Mouse (Mus musculus): ENCODE data around the gene Poll. TPM values are rescaled to one million over a fixed set of nuclear protein-coding genes. Genes with fewer than 3 reads are reported as not detected.
"Not testable (repeated sequence)": the region's sequence is repeated elsewhere in the genome, so short reads cannot be mapped to it uniquely, and the experiment has no call there.

The Poll gene
- polyA plus RNA-seq, 1 experiment from 2014 or later: 13.4 TPM

DNA sequence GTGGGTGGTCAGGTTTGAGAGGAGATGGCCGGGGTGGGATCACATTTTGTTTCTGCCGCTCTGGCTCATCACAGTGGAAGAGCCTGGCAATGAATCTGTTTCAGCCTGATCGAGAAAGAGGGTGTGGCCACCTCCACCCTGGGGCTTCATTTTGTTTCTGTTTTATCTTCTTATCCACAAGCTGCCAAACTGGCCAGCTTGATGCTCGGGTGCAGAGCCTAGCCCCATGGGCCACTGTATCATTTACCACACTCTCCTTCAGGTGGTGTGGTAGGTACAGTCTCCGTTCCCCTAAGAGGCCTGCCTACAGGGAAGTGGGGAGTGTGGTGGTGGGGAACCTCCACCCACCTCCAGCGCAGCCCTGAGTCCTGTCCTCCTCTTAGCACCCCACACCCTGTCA lies 12.7 kb upstream of the Poll start:
- H3K9ac ChIP-seq (ENCODE audit: low read length): no peak overlapping the region
- no peak overlapping the region for H3K27ac ChIP-seq (ENCODE audit: low read length)
- H3K27me3 ChIP-seq (ENCODE audit: control insufficient read depth, insufficient read depth, low read length): no peaks in the 10 kb centered on the region
- peaks cover 2% of the 10 kb centered on the region; the same call in 1 of the 2 replicates for H3K36me3 ChIP-seq (ENCODE audit: control insufficient read depth, insufficient read depth)
- WGBS: 77% methylated on average over 6 of the region's 6 CpGs
- no peaks in the 10 kb centered on the region for H3K9me3 ChIP-seq (replicated peaks; ENCODE audit: control insufficient read depth, low read length)
- H3K4me2 ChIP-seq (ENCODE audit: low read depth, low read length): no peak overlapping the region
- H3K4me1 ChIP-seq (ENCODE audit: control insufficient read depth, insufficient read depth, low read length): peaks cover 27% of the 10 kb centered on the region
- no peak for ATAC-seq (replicated peaks; ENCODE audit: extremely low read depth, insufficient read depth, low FRiP score)
- no peak overlapping the region for H3K4me3 ChIP-seq (ENCODE audit: low read length)

- no peak for ATAC-seq (replicated peaks; ENCODE audit: extremely low read depth, insufficient read depth, low FRiP score)
- no peak overlapping the region for H3K9ac ChIP-seq (ENCODE audit: low read length)
- H3K9me3 ChIP-seq (replicated peaks; ENCODE audit: control insufficient read depth, low read length): no peaks in the 10 kb centered on the region
- WGBS: 49% methylated on average over 14 of the region's 14 CpGs
- H3K4me2 ChIP-seq (ENCODE audit: low read depth, low read length): no peak overlapping the region
- no peaks in the 10 kb centered on the region for H3K36me3 ChIP-seq (ENCODE audit: control insufficient read depth, insufficient read depth)
- H3K27ac ChIP-seq (ENCODE audit: low read length): no peak overlapping the region
- no peak overlapping the region for H3K4me3 ChIP-seq (ENCODE audit: low read length)
- no peaks in the 10 kb centered on the region for H3K4me1 ChIP-seq (ENCODE audit: control insufficient read depth, insufficient read depth, low read length)
- no peaks in the 10 kb centered on the region for H3K27me3 ChIP-seq (ENCODE audit: control insufficient read depth, insufficient read depth, low read length)
These were observed 7.0 kb upstream of the Poll start for GRCm38 (mm10) chr19:45567367-45567766.

GRCm38 (mm10) chr19:45565925-45566715 lies 5.8 kb upstream of the Poll start:
- ATAC-seq (replicated peaks; ENCODE audit: extremely low read depth, insufficient read depth, low FRiP score): no peak

DNA sequence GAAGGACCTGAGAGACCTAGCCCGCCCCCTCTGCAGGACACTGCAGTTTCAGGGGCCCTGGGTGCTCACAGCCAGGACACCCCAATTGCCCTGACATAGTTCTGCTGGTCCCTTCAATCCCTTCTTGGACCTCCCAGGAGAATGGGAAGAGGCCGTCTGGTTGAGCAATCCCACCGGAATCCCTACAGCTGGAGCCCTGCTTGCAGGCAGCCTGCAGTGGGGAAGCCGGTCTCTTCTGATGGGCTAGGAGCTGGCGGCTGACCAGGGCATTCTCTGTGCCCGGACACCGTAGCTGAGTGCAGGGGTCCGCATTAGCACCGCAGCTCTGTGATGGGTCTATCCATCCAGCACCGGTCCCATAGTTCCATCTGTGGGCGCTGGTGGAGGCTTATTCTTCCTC lies 6.2 kb downstream of the Poll start:
- H3K4me2 ChIP-seq (ENCODE audit: low read depth, low read length): no peak overlapping the region
- no peaks in the 10 kb centered on the region for H3K27me3 ChIP-seq (ENCODE audit: control insufficient read depth, insufficient read depth, low read length)
- H3K4me1 ChIP-seq (ENCODE audit: control insufficient read depth, insufficient read depth, low read length): peaks cover 3% of the 10 kb centered on the region; the same call in 1 of the 2 replicates
- H3K36me3 ChIP-seq (ENCODE audit: control insufficient read depth, insufficient read depth): peaks cover 28% of the 10 kb centered on the region
- no peak overlapping the region for H3K4me3 ChIP-seq (ENCODE audit: low read length)
- H3K9me3 ChIP-seq (replicated peaks; ENCODE audit: control insufficient read depth, low read length): no peaks in the 10 kb centered on the region
- H3K9ac ChIP-seq (ENCODE audit: low read length): no peak overlapping the region
- no peak for ATAC-seq (replicated peaks; ENCODE audit: extremely low read depth, insufficient read depth, low FRiP score)
- WGBS: 92% methylated on average over 11 of the region's 11 CpGs
- H3K27ac ChIP-seq (ENCODE audit: low read length): no peak overlapping the region

More at GRCm38 (mm10) chr19:45565925-45566715, 5.8 kb upstream of the Poll start:
- no peaks in the 10 kb centered on the region for H3K27me3 ChIP-seq (ENCODE audit: control insufficient read depth, insufficient read depth, low read length)
- H3K9me3 ChIP-seq (replicated peaks; ENCODE audit: control insufficient read depth, low read length): no peaks in the 10 kb centered on the region
- H3K4me1 ChIP-seq (ENCODE audit: control insufficient read depth, insufficient read depth, low read length): 0 out of 2 replicates have a peak, but pooled peaks cover 3% of the 10 kb centered on the region
- no peak overlapping the region for H3K4me3 ChIP-seq (ENCODE audit: low read length)
- no peak overlapping the region for H3K27ac ChIP-seq (ENCODE audit: low read length)
- H3K4me2 ChIP-seq (ENCODE audit: low read depth, low read length): no peak overlapping the region
- no peaks in the 10 kb centered on the region for H3K36me3 ChIP-seq (ENCODE audit: control insufficient read depth, insufficient read depth)
- 59% methylated on average over 15 of the region's 15 CpGs for WGBS
- H3K9ac ChIP-seq (ENCODE audit: low read length): no peak overlapping the region

DNA sequence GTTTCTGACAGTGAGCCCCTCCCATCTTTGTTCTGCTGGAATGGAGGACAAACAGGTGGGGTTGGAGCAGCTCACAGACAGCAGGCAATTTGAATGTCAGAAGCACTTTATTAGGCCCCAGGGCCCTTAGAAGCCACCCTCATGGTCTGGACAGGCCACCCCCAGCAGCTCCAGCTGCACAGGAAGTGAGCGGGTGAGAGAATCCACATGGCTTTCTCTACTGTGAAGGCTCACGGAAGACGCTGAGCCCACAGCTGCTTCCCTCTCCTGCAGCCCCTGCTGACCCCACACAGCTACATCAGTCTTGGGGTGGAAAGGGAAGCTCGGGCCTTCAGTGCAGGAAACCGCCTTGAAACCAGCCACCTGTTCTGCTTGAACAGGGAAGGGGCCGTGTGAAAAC lies 8.1 kb downstream of the Poll start:
- Histone ChIP-seq H3K4me3 (ENCODE audit: low read length) (no peak overlapping the region), H3K4me2 (ENCODE audit: low read depth, low read length) (no peak overlapping the region), H3K9ac (ENCODE audit: low read length) (no peak overlapping the region), H3K27me3 (ENCODE audit: control insufficient read depth, insufficient read depth, low read length) (no peaks in the 10 kb centered on the region), H3K9me3 (replicated peaks; ENCODE audit: control insufficient read depth, low read length) (no peaks in the 10 kb centered on the region), H3K27ac (ENCODE audit: low read length) (peak overlapping the region; percentile 49), H3K36me3 (ENCODE audit: control insufficient read depth, insufficient read depth) (peaks cover 24% of the 10 kb centered on the region), H3K4me1 (ENCODE audit: control insufficient read depth, insufficient read depth, low read length) (peaks cover 3% of the 10 kb centered on the region; the same call in 1 of the 2 replicates)
- no peak for ATAC-seq (replicated peaks; ENCODE audit: extremely low read depth, insufficient read depth, low FRiP score)
- 55% methylated on average over 6 of the region's 6 CpGs for WGBS

- no peak for ATAC-seq (replicated peaks; ENCODE audit: extremely low read depth, insufficient read depth, low FRiP score)
- no peak overlapping the region for H3K4me2 ChIP-seq (ENCODE audit: low read depth, low read length)
- H3K36me3 ChIP-seq (ENCODE audit: control insufficient read depth, insufficient read depth): peaks cover 15% of the 10 kb centered on the region
- H3K27me3 ChIP-seq (ENCODE audit: control insufficient read depth, insufficient read depth, low read length): peaks cover 11% of the 10 kb centered on the region
- H3K9ac ChIP-seq (ENCODE audit: low read length): no peak overlapping the region
- H3K4me3 ChIP-seq (ENCODE audit: low read length): no peak overlapping the region
- no peak overlapping the region for H3K27ac ChIP-seq (ENCODE audit: low read length)
- WGBS: 66% methylated on average over 4 of the region's 4 CpGs
- H3K4me1 ChIP-seq (ENCODE audit: control insufficient read depth, insufficient read depth, low read length): peaks cover 3% of the 10 kb centered on the region; the same call in 1 of the 2 replicates
- H3K9me3 ChIP-seq (replicated peaks; ENCODE audit: control insufficient read depth, low read length): no peaks in the 10 kb centered on the region
These were observed 10.4 kb downstream of the Poll start for GRCm38 (mm10) chr19:45549948-45550347.

DNA sequence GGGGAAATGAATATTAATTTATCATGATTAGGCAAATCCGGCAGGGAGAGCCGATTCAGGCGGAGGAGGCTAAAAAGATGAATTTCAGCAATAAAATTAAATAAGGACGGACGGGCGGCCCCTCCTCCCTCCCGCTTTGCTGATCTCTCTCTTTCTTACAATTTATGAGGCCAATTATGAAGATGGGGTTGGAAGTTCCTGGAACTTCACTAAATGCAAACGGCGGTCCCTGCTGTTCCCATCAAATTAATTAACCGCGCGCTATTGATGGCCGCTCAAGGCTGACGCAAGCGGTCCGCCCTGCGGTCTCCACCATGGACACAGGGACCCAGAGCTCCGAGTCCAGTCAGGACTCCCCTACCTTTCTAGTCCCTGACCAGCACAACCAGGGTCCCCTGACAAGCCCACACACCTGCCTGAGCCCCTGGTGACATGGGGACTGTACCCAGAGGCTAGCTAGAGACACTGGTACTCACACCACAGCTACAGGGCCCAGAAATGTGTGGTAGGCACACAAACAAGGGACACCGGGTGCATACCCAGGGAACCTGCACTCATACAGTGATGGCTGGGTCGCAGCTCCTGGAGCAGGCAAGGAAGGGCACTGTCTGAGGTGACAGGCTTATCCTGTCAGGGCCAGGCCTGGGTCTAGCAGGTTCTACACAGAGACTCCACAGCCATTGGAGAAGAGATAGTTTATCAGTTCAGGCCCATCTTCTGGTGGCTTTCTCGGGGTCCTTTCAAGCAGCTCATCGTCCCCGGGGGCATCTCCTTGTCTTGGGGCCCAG lies 11.0 kb downstream of the Poll start:
- 81% methylated on average over 23 of the region's 23 CpGs for WGBS
- peaks cover 9% of the 10 kb centered on the region for H3K36me3 ChIP-seq (ENCODE audit: control insufficient read depth, insufficient read depth)
- H3K4me1 ChIP-seq (ENCODE audit: control insufficient read depth, insufficient read depth, low read length): peaks cover 6% of the 10 kb centered on the region; the same call in 1 of the 2 replicates
- no peak for ATAC-seq (replicated peaks; ENCODE audit: extremely low read depth, insufficient read depth, low FRiP score)
- H3K4me3 ChIP-seq (ENCODE audit: low read length): no peak overlapping the region
- H3K4me2 ChIP-seq (ENCODE audit: low read depth, low read length): no peak overlapping the region
- H3K27ac ChIP-seq (ENCODE audit: low read length): no peak overlapping the region
- no peaks in the 10 kb centered on the region for H3K9me3 ChIP-seq (replicated peaks; ENCODE audit: control insufficient read depth, low read length)
- peaks cover 11% of the 10 kb centered on the region for H3K27me3 ChIP-seq (ENCODE audit: control insufficient read depth, insufficient read depth, low read length)
- H3K9ac ChIP-seq (ENCODE audit: low read length): no peak overlapping the region

DNA sequence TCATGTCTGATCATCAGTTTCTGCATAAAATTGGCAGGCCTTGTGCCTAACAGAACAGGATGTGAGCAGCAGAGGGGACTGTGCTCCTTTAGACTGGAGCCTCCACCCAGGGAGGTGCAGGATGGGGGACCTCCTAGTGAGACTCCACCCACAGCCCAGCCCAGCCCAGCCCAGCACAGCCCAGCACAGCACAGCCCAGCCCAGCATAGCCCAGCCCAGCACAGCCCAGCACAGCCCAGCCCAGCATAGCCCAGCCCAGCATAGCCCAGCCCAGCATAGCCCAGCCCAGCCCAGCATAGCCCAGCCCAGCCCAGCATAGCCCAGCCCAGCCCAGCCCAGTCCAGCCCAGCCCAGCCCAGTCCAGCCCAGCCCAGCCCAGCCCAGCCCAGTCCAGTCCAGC lies 12.1 kb downstream of the Poll start:
- H3K27ac ChIP-seq (ENCODE audit: low read length); ATAC-seq (replicated peaks; ENCODE audit: extremely low read depth, insufficient read depth, low FRiP score); H3K36me3 ChIP-seq (ENCODE audit: control insufficient read depth, insufficient read depth); H3K9ac ChIP-seq (ENCODE audit: low read length); H3K4me3 ChIP-seq (ENCODE audit: low read length); H3K4me2 ChIP-seq (ENCODE audit: low read depth, low read length); H3K4me1 ChIP-seq (ENCODE audit: control insufficient read depth, insufficient read depth, low read length); H3K9me3 ChIP-seq (replicated peaks; ENCODE audit: control insufficient read depth, low read length): not testable (repeated sequence)
- H3K27me3 ChIP-seq (ENCODE audit: control insufficient read depth, insufficient read depth, low read length): peaks cover 16% of the 10 kb centered on the region

DNA sequence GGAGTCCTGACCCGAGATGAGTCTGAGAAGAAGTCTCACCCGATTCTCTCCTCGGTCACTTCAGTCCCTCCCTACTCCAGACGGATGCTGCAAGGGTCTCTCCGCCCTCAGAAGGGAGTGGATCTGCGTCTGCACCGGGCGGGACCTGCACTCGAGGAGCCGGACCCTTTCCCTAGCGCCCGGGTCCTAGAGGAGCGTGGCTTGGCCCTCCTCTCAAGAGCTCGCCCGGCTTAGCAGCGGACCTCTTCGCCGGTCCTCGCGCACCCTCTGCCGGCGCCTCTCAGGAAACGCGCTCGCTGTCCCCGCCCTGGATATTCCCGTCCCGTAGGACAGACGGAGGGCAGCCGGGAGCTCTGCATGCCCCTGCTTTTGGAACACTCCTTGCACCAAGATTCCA lies 15.4 kb downstream of the Poll start:
- H3K27me3 ChIP-seq (ENCODE audit: control insufficient read depth, insufficient read depth, low read length): peaks cover 41% of the 10 kb centered on the region
- no peaks in the 10 kb centered on the region for H3K9me3 ChIP-seq (replicated peaks; ENCODE audit: control insufficient read depth, low read length)
- H3K4me1 ChIP-seq (ENCODE audit: control insufficient read depth, insufficient read depth, low read length): peaks cover 13% of the 10 kb centered on the region
- H3K36me3 ChIP-seq (ENCODE audit: control insufficient read depth, insufficient read depth): no peaks in the 10 kb centered on the region
- no peak overlapping the region for H3K27ac ChIP-seq (ENCODE audit: low read length)
- peak overlapping the region; percentile 92 for H3K4me2 ChIP-seq (ENCODE audit: low read depth, low read length)
- H3K4me3 ChIP-seq (ENCODE audit: low read length): peak overlapping the region; percentile 55
- ATAC-seq (replicated peaks; ENCODE audit: extremely low read depth, insufficient read depth, low FRiP score): peak; percentile 69
- H3K9ac ChIP-seq (ENCODE audit: low read length): peak overlapping the region; percentile 60
- WGBS: under 1% methylated on average over 30 of the region's 30 CpGs

Measured in heart, embryonic 16.5 days (tissue).